Mouse (Mus musculus): ENCODE data around the gene Klf4.

- TF ChIP-seq POLR2A (IDR thresholded peaks at IDR 0.05; ENCODE audit: low read depth, low read length) (no peak), CHD1 (IDR thresholded peaks at IDR 0.05; ENCODE audit: low read depth, low read length) (no peak), EP300 (IDR thresholded peaks at IDR 0.05; ENCODE audit: low read length) (no peak), ZKSCAN1 (IDR thresholded peaks at IDR 0.05; ENCODE audit: borderline replicate concordance, low read depth, low read length) (no peak), E2F4 (IDR thresholded peaks at IDR 0.05; ENCODE audit: insufficient replicate concordance, low read depth, low read length) (no peak), SMC3 (IDR thresholded peaks at IDR 0.05; ENCODE audit: low read depth, low read length) (no peak)
Observed at GRCm38 (mm10) chr4:55496416-55496815, 35.9 kb downstream of the Klf4 start.

All from CH12.LX (cell line).